Mouse (Mus musculus): ENCODE measurements around the gene Znrf1.

Znrf1 gene

GRCm38 (mm10) chr8:111533503-111533902 is 2.4 kb upstream of the Znrf1 start:
- no peak for DNase-seq (ENCODE audit: low spot score in 2 of 2)

- no peak for DNase-seq (ENCODE audit: low spot score in 2 of 2)
These were observed 406 bp upstream of the Znrf1 start for GRCm38 (mm10) chr8:111535491-111535890.

GRCm38 (mm10) chr8:111536978-111537764 is 1.3 kb downstream of the Znrf1 start:
- peak in 1 of 2 experiments; percentile 52 for DNase-seq (ENCODE audit: low spot score in 2 of 2)

GRCm38 (mm10) chr8:111537765-111538158 is 1.9 kb downstream of the Znrf1 start:
- DNase-seq (ENCODE audit: low spot score in 2 of 2) = no peak

GRCm38 (mm10) chr8:111538194-111538593 is 2.3 kb downstream of the Znrf1 start:
- no peak for DNase-seq (ENCODE audit: low spot score in 2 of 2)

GRCm38 (mm10) chr8:111539422-111540076 is 3.7 kb downstream of the Znrf1 start:
- no peak for DNase-seq (ENCODE audit: low spot score in 2 of 2)

- DNase-seq (ENCODE audit: low spot score in 2 of 2) = no peak
These were observed 7.9 kb downstream of the Znrf1 start for GRCm38 (mm10) chr8:111543712-111544380.

GRCm38 (mm10) chr8:111545406-111546156 is 9.7 kb downstream of the Znrf1 start:
- DNase-seq (ENCODE audit: low spot score in 2 of 2) = no peak

- DNase-seq (ENCODE audit: low spot score in 2 of 2) = peak in 1 of 2 experiments; percentile 51
These were observed 11.2 kb downstream of the Znrf1 start for GRCm38 (mm10) chr8:111547144-111547543.

- no peak for DNase-seq (ENCODE audit: low spot score in 2 of 2)
These were observed 12.3 kb downstream of the Znrf1 start for GRCm38 (mm10) chr8:111548201-111548600.

- DNase-seq (ENCODE audit: low spot score in 2 of 2) = no peak
These were observed 14.3 kb downstream of the Znrf1 start for GRCm38 (mm10) chr8:111550002-111550870.

GRCm38 (mm10) chr8:111551511-111552130 is 15.7 kb downstream of the Znrf1 start:
- no peak for DNase-seq (ENCODE audit: low spot score in 2 of 2)

GRCm38 (mm10) chr8:111561824-111562223 is 25.9 kb downstream of the Znrf1 start:
- DNase-seq (ENCODE audit: low spot score in 2 of 2) = peak in 1 of 2 experiments; percentile 22

- no peak for DNase-seq (ENCODE audit: low spot score in 2 of 2)
These were observed 26.4 kb downstream of the Znrf1 start for GRCm38 (mm10) chr8:111562274-111562803.

- no peak for DNase-seq (ENCODE audit: low spot score in 2 of 2)
These were observed 27.2 kb downstream of the Znrf1 start for GRCm38 (mm10) chr8:111563075-111563474.

- no peak for DNase-seq (ENCODE audit: low spot score in 2 of 2)
These were observed 27.8 kb downstream of the Znrf1 start for GRCm38 (mm10) chr8:111563687-111564086.

- DNase-seq (ENCODE audit: low spot score in 2 of 2) = no peak
These were observed 28.2 kb downstream of the Znrf1 start for GRCm38 (mm10) chr8:111564093-111564492.

GRCm38 (mm10) chr8:111565784-111566191 is 29.9 kb downstream of the Znrf1 start:
- DNase-seq (ENCODE audit: low spot score in 2 of 2) = no peak

- no peak for DNase-seq (ENCODE audit: low spot score in 2 of 2)
These were observed 30.4 kb downstream of the Znrf1 start for GRCm38 (mm10) chr8:111566326-111566725.

- DNase-seq (ENCODE audit: low spot score in 2 of 2) = no peak
These were observed 31.7 kb downstream of the Znrf1 start for GRCm38 (mm10) chr8:111567571-111567970.
